Mouse (Mus musculus) stomach, embryonic 14.5 days (tissue): Measurements from ENCODE around the gene Dgcr2. TPM values are rescaled to one million over a fixed set of nuclear protein-coding genes. Genes with fewer than 3 reads are reported as not detected.

Source experiments
- ATAC-seq: fragments of 200-750 bp; cut with Nextera tagmentation; 2 replicates; pipeline ENCODE4 v1.8.0; 2017; ENCODE audit warnings: low read depth, moderate TSS enrichment; ENCODE audit not compliant: insufficient number of reproducible peaks, insufficient read depth, low FRiP score
- H3K27ac ChIP-seq: fragments of 300-500 bp; sonication (generic); 2 replicates; pipeline ENCODE4 v1.5.1; 2014; ENCODE audit warnings: mild to moderate bottlenecking, low read length, moderate library complexity, mixed read lengths
- H3K27me3 ChIP-seq: fragments of 300-500 bp; sonication (generic); 2 replicates; pipeline ENCODE4 v1.6.1; 2014; ENCODE audit warnings: low read length, control low read depth, mixed read lengths; ENCODE audit not compliant: control insufficient read depth, insufficient read depth
- H3K36me3 ChIP-seq: fragments of 300-500 bp; sonication (generic); 2 replicates; pipeline ENCODE4 v1.6.1; 2014; ENCODE audit warnings: mild to moderate bottlenecking, control low read depth, low read length, moderate library complexity, mixed read lengths; ENCODE audit not compliant: control insufficient read depth, insufficient read depth
- H3K4me1 ChIP-seq: fragments of 300-500 bp; sonication (generic); 2 replicates; pipeline ENCODE4 v1.6.1; 2014; ENCODE audit warnings: low read length, control low read depth, mixed read lengths; ENCODE audit not compliant: control insufficient read depth, insufficient read depth
- H3K4me2 ChIP-seq: fragments of 300-500 bp; sonication (generic); replicated peaks from 2 replicates; pipeline ENCODE4 v1.6.1; 2014; ENCODE audit warnings: low read depth, low read length, control low read depth
- H3K4me3 ChIP-seq: fragments of 300-500 bp; sonication (generic); 2 replicates; pipeline ENCODE4 v1.5.1; 2014; ENCODE audit warnings: low read depth, low read length, control low read depth
- H3K9ac ChIP-seq: fragments of 300-500 bp; sonication (generic); replicated peaks from 2 replicates; pipeline ENCODE4 v1.6.1; 2014; ENCODE audit warnings: low read depth, mild to moderate bottlenecking, control low read depth, low read length, moderate library complexity, mixed read lengths
- H3K9me3 ChIP-seq: fragments of 300-500 bp; sonication (generic); 2 replicates; pipeline ENCODE4 v1.6.1; 2016; ENCODE audit warnings: low read depth, low read length, control low read depth; ENCODE audit not compliant: control insufficient read depth
- WGBS: fragments of 180-500 bp; shearing (Covaris S2); extraction: QIAGEN DNeasy Blood & Tissue Kit; methylation state at CpG from one replicate; pipeline ENCODE4 v1.1.7; 2014; 5-methylcytosine and 5-hydroxymethylcytosine counted together
- polyA plus RNA-seq: library from polyadenylated mRNA; unstranded; fragments of >200 nt; fragmentation: Nextera tagmentation; extraction: Ambion mirVana; gene quantifications from 2 replicates; pipeline ENCODE4 v1.2.1, GENCODE M21; 2014

The Dgcr2 gene
- polyA plus RNA-seq, 1 experiment from 2014 or later, result 92.8 TPM

DNA sequence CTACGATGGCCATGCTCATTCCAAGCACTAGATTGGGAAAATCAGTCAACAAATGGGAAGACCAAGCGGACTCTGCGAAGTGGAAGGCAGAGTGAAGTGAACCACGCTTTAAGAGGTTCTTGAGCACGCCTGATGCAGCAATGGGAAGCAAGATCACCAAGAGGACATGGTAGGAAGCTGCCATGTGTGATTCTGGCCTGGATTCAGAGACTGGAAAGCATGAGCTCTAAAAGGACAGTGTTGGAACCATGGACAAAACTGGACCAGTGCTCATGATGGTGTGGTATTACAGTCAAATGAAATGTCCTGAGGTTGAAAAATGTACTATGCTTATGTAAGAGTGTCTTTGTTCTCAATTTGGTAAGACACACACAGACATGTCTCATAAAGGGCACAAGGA lies 47.0 kb downstream of the Dgcr2 start:
- no peak for ATAC-seq
- 97% methylated on average over 5 of the region's 5 CpGs for WGBS

DNA sequence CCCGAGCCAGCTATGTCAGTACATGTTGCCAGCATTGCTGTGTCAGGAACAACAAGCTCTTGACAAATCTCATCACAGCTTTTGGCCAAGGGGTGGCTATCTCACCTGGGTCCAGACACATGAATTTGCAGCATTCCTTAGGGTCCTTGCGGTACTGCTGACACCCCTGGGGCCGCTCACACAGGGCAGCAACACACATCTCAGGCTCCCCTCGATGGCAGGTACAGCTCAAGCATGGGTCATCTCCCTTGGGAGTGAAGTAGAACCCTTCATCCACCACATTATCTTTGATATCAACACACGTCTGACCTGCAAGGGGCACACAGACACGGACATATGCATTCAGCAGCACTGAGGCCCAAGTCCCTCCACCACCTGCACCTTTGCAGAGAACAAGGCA lies 48.9 kb downstream of the Dgcr2 start:
- Histone ChIP-seq H3K27me3 (no peaks in the 10 kb centered on the region), H3K9me3 (no peaks in the 10 kb centered on the region), H3K4me3 (no peak overlapping the region), H3K4me2 (no peak overlapping the region), H3K4me1 (no peaks in the 10 kb centered on the region), H3K9ac (no peak overlapping the region), H3K27ac (no peak overlapping the region), H3K36me3 (peaks cover 81% of the 10 kb centered on the region)
- ATAC-seq, result no peak
- 84% methylated on average over 6 of the region's 6 CpGs for WGBS

More for the DNA sequence above, 47.0 kb downstream of the Dgcr2 start:
- no peaks in the 10 kb centered on the region for H3K27me3 ChIP-seq
- peaks cover 73% of the 10 kb centered on the region for H3K36me3 ChIP-seq
- H3K9ac ChIP-seq, result no peak overlapping the region
- H3K4me1 ChIP-seq, result no peaks in the 10 kb centered on the region
- H3K27ac ChIP-seq, result no peak overlapping the region
- no peak overlapping the region for H3K4me2 ChIP-seq
- no peak overlapping the region for H3K4me3 ChIP-seq
- no peaks in the 10 kb centered on the region for H3K9me3 ChIP-seq

DNA sequence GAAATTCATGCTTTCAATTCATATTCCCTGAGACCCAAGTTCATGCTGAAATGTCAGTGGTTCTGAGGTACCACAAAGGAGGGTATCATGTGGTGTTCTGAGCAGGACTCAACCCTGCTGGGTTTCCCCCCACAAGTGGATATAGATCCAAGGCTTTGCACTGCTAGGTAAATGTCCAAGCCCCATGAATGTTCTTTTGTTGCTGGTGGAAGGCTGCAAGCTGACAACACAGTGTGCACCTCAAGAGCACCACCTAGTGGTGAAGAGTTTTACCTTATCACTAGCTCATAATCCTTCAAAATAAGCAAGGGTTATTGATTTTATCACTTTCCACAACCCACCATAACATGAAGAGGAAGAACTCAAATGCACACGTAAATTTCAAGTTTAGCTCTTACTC lies 49.4 kb downstream of the Dgcr2 start:
- no peaks in the 10 kb centered on the region for H3K9me3 ChIP-seq
- no peak overlapping the region for H3K9ac ChIP-seq
- no peak overlapping the region for H3K4me2 ChIP-seq
- H3K27me3 ChIP-seq, result no peaks in the 10 kb centered on the region
- WGBS, result 26% methylated on average over 1 of the region's 1 CpGs
- H3K4me1 ChIP-seq, result no peaks in the 10 kb centered on the region
- ATAC-seq, result no peak
- no peak overlapping the region for H3K27ac ChIP-seq
- no peak overlapping the region for H3K4me3 ChIP-seq
- H3K36me3 ChIP-seq, result peaks cover 80% of the 10 kb centered on the region

DNA sequence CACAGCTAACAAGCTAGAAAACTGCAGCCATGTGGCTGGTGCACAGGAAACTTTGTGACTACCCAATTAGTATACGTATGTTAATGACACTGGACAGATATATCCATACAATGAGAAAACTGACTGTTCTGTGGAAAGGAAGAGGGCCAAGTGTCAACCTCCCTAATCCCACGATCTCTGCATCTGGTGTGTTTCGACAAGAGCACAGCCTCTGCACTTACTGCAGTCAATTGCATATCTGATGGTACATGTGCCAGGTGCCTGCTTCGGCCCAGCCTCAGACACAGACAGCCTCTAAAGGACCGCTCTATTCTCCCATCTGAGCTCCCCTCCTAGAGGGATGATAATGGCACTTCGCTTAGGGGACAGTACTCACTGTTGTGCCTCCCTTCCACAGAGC lies 49.9 kb downstream of the Dgcr2 start:
- Histone ChIP-seq H3K36me3 (peaks cover 81% of the 10 kb centered on the region), H3K4me1 (no peaks in the 10 kb centered on the region), H3K9me3 (no peaks in the 10 kb centered on the region), H3K4me3 (no peak overlapping the region), H3K4me2 (no peak overlapping the region), H3K27me3 (no peaks in the 10 kb centered on the region), H3K9ac (no peak overlapping the region), H3K27ac (no peak overlapping the region)
- ATAC-seq, result no peak
- 93% methylated on average over 6 of the region's 6 CpGs for WGBS

DNA sequence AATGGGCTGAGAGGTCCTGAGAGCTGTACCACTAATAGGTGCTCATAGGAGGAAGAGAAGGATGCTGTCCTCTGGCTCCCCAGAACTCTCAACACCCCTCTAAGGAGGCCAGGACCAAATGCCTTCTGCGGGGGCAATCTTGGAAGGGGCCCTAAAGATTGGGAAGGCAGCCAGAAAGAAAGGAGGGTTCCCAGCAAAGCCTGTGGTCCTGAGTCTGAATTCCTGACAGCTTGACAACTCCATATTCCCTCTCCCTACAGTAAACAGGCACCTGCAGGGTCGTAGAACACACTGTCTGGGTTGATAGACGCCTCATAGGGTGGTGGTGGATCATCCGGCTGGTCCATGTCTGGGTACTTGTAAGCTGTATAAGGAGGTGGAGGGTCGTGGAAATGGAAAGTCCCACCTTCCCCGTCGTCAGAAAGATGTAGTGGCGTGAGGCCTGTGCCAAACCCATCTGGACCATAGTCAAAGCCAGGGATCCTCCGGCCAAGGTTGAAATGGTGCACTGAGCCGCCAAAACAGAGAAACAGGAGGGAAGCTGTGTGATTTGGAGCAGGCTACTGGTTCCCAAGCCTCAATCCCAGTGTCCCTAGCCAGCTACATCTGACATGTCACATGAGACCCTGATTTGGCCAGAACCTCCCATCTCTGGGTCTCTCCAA lies 54.5 kb downstream of the Dgcr2 start:
- no peak overlapping the region for H3K27ac ChIP-seq

DNA sequence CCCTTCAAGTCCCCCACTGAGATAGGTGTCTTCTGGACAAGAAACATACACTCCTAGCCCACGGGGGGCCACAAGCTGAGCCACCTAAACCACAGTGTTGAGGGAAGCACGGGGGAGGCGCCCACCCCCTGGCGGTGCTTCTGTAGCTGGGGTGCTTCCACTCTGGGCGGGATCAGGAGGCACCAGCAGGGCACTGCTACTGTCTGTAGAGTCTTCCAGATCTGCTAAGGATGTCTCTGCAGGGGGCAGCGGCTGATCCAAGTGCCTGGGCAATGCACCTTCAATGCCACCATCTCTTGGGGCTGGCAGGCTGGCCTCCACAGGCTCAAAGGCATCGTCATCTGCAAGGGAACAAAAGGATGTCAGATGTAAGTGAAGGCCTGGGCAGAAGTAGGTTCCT lies 55.9 kb downstream of the Dgcr2 start:
- Histone ChIP-seq H3K36me3 (peaks cover 64% of the 10 kb centered on the region), H3K27me3 (no peaks in the 10 kb centered on the region), H3K27ac (no peak overlapping the region), H3K9ac (no peak overlapping the region), H3K4me2 (no peak overlapping the region), H3K4me1 (no peaks in the 10 kb centered on the region), H3K9me3 (no peaks in the 10 kb centered on the region), H3K4me3 (no peak overlapping the region)
- WGBS, result 96% methylated on average over 7 of the region's 7 CpGs
- no peak for ATAC-seq

More for the DNA sequence above, 54.5 kb downstream of the Dgcr2 start:
- no peaks in the 10 kb centered on the region for H3K9me3 ChIP-seq
- H3K9ac ChIP-seq, result no peak overlapping the region
- no peak overlapping the region for H3K4me3 ChIP-seq
- no peaks in the 10 kb centered on the region for H3K4me1 ChIP-seq
- H3K4me2 ChIP-seq, result no peak overlapping the region
- H3K27me3 ChIP-seq, result no peaks in the 10 kb centered on the region
- WGBS, result 89% methylated on average over 10 of the region's 10 CpGs
- H3K36me3 ChIP-seq, result peaks cover 76% of the 10 kb centered on the region
- no peak for ATAC-seq

DNA sequence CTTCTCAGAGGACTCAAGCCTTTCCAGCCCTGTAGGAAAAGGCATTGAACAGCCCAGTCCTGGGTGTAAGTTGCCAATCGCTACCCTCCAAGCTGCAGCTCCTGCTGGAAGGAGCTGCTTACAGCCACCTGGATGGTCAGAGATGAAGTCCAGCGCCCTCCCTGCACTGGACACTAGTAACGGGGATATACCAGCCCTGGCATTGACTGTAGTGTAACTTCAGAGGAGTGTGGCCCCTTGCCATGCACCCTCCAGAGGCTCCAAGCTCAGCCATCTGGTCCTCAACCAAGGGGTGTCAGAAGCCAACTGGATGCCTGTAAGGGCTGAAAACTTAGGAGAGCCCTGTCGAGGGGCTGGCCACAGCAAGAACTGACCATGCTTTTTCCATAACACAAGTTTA lies 58.4 kb downstream of the Dgcr2 start:
- Histone ChIP-seq H3K36me3 (peaks cover 41% of the 10 kb centered on the region), H3K4me1 (no peaks in the 10 kb centered on the region), H3K27me3 (peaks cover 16% of the 10 kb centered on the region), H3K9ac (no peak overlapping the region), H3K4me2 (no peak overlapping the region), H3K4me3 (no peak overlapping the region), H3K9me3 (no peaks in the 10 kb centered on the region), H3K27ac (no peak overlapping the region)
- 88% methylated on average over 4 of the region's 4 CpGs for WGBS
- ATAC-seq, result no peak

DNA sequence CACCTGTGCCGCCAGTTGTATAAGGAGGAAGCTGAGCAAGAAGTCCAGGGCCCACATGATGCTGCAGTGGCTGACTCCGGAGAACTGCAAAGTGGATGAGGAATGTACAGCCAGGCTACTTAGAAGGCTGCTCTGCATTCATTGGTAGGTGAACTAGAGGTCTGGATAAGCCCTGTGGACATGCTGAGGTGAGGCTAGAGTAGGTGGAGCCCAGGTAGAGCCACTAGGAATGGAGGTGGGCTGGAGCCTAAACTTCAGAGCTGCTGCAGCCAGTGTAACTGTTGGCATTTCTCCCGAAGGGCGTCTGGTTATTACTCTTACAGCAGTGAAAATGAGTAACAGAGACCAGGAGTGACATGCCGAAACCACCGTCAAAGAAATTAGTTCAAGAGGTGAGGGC lies 60.3 kb downstream of the Dgcr2 start, which contains the start of gene Car15:
Car15 (minus strand) TSS at position 314 of the 400 bp plus-strand sequence.
- Histone ChIP-seq H3K36me3 (peaks cover 24% of the 10 kb centered on the region), H3K4me2 (no peak within 1 kb of the TSS), H3K9me3 (no peaks in the 10 kb centered on the region), H3K27me3 (peaks cover 33% of the 10 kb centered on the region), H3K4me3 (no peak within 1 kb of the TSS), H3K9ac (no peak within 1 kb of the TSS), H3K4me1 (no peaks in the 10 kb centered on the region), H3K27ac (no peak within 1 kb of the TSS)
- ATAC-seq, result no peak
- 78% methylated on average over 6 of the region's 6 CpGs for WGBS

DNA sequence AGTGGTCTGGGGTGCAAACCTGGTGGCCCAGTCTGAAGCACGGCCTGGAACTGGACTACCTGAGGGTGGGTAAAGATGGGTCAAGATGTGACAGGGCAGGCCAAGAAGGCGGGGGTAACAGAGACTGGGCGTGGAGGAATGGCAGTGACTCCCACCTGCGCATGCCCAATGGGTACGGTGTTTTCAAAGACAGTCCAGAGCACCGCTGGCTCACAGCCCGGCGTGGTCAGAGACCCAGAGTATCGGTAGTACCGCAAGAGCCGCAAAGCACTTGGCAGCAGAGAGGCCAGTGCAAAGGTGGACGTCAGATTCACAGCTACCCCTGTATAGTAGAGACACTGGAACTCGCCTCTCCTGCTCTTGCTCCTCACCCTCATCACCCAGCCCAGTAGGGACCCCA lies 62.9 kb downstream of the Dgcr2 start:
- Histone ChIP-seq H3K9me3 (no peaks in the 10 kb centered on the region), H3K4me2 (no peak overlapping the region), H3K4me3 (no peak overlapping the region), H3K36me3 (peaks cover 2% of the 10 kb centered on the region; the same call in 1 of the 2 replicates), H3K9ac (no peak overlapping the region), H3K27me3 (peaks cover 57% of the 10 kb centered on the region), H3K4me1 (no peaks in the 10 kb centered on the region), H3K27ac (no peak overlapping the region)
- no peak for ATAC-seq
- WGBS, result 45% methylated on average over 13 of the region's 13 CpGs
